Mouse (Mus musculus): ENCODE measurements around the gene Cep162. TPM values are rescaled to one million over a fixed set of nuclear protein-coding genes. Genes with fewer than 3 reads are reported as not detected.
A peak's percentile ranks its signal among the peaks of the same experiment; 100 is the strongest.

Gene Cep162
- polyA plus RNA-seq, 1 experiment: 5.3 TPM

- Histone ChIP-seq H3K27ac (ENCODE audit: insufficient read depth, low read length) (no peak overlapping the region), H3K4me3 (ENCODE audit: insufficient read depth, low read length) (peak overlapping the region; percentile 41), H3K4me1 (ENCODE audit: control insufficient read depth, insufficient read depth, low read length) (peaks cover 2% of the 10 kb centered on the region; the same call in 1 of the 2 replicates)
- TF ChIP-seq POLR2A (IDR thresholded peaks at IDR 0.05; ENCODE audit: extremely low read depth, insufficient read depth, low read length) (no peak), CTCF (IDR thresholded peaks at IDR 0.05; ENCODE audit: extremely low read depth, insufficient read depth, low read length) (no peak)
Measured at GRCm38 (mm10) chr9:87144532-87144931, 110.8 kb downstream of the Cep162 start.

- no peak within 1 kb of the TSS for H3K27ac ChIP-seq (ENCODE audit: insufficient read depth, low read length)
- TF ChIP-seq POLR2A (IDR thresholded peaks at IDR 0.05; ENCODE audit: extremely low read depth, insufficient read depth, low read length) (no peak), CTCF (IDR thresholded peaks at IDR 0.05; ENCODE audit: extremely low read depth, insufficient read depth, low read length) (0 out of 2 replicates have a peak, but pooled peaks have one; percentile 0)
- peaks cover 2% of the 10 kb centered on the region; the same call in 1 of the 2 replicates for H3K4me1 ChIP-seq (ENCODE audit: control insufficient read depth, insufficient read depth, low read length)
- H3K4me3 ChIP-seq (ENCODE audit: insufficient read depth, low read length): peak within 1 kb of the TSS; percentile 41
Measured at GRCm38 (mm10) chr9:87144106-87144505, 111.2 kb downstream of the Cep162 start, which contains the start of gene Mrap2. Mrap2 (plus strand) TSS chr9:87144306.

GRCm38 (mm10) chr9:87143076-87143475 lies 112.3 kb downstream of the Cep162 start:
- TF ChIP-seq POLR2A (IDR thresholded peaks at IDR 0.05; ENCODE audit: extremely low read depth, insufficient read depth, low read length): no peak
- TF ChIP-seq CTCF (IDR thresholded peaks at IDR 0.05; ENCODE audit: extremely low read depth, insufficient read depth, low read length): no peak
- H3K4me1 ChIP-seq (ENCODE audit: control insufficient read depth, insufficient read depth, low read length): peaks cover 2% of the 10 kb centered on the region; the same call in 1 of the 2 replicates

More at GRCm38 (mm10) chr9:87143076-87143475, 112.3 kb downstream of the Cep162 start:
- H3K27ac ChIP-seq (ENCODE audit: insufficient read depth, low read length): no peak overlapping the region
- no peak overlapping the region for H3K4me3 ChIP-seq (ENCODE audit: insufficient read depth, low read length)

Other genes with a start within 250 kb of the Cep162 start
- gene Ripply2, start 240.0 kb downstream of the Cep162 start, polyA plus RNA-seq (2012; rRNA removed): 5.0 and 5.4 TPM in 2 replicates
- gene Cyb5r4, start 233.5 kb downstream of the Cep162 start, polyA plus RNA-seq (2012; rRNA removed): 30.4 and 34.4 TPM in 2 replicates
- gene Mrap2, start 111.2 kb downstream of the Cep162 start, polyA plus RNA-seq (2012; rRNA removed): 3.9 and 4.6 TPM in 2 replicates